Mouse (Mus musculus): Measurements from ENCODE around the gene Adamts3. TPM values are rescaled to one million over a fixed set of nuclear protein-coding genes. Genes with fewer than 3 reads are reported as not detected.

Gene Adamts3
- 3.8 and 4.6 TPM in 2 replicates for polyA plus RNA-seq (2016; fragmentation: Nextera tagmentation; extraction: Ambion mirVana)

DNA sequence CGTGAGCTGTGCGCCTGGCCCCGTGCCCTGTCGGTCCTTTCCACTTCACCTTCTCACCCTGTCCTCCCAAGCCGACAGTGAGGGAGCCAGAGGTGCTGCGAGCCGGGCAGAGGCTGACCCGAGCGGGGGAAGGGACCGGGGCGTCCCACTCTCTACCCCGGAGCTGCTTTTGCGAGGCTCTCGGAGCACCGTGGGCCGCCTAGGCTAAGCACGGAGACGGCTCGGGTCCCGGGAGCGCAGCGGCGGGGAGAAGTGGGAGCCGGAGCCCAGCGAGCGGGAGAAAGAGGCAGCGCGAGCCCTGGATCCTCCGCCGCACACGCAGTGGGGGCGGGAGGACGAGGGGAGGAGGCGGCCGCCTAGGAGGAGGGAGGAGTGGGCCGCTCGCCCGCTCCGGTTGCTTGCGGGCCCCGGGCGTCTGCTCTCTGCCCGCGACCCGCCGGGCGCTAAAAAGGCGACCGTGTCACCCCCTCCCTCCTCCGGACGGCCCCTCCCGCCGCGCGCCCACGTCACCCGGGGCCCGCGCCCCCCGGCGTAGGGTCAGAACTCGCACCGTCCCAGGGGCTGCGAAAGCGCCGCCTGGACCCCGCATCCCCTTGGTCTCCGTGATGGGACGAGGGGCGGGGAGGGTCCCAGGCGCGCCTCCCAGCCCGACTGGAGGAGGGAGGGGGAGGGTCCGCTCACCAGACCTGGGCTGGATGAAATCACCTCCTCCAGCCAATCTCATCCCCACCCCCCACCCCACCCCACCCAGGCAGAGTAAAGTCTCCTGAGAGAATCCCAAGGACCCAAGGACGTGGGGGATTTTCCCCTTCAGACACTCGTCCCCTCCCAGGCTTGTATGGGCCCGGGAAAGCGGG, at the start of gene Adamts3:
Gene Adamts3 (minus strand): TSS at position 284 of the 857 bp plus-strand sequence.
- no peaks in the 10 kb centered on the region; the same call in 1 of the 2 replicates for H3K27me3 ChIP-seq
- peaks cover 5% of the 10 kb centered on the region; the same call in 1 of the 2 replicates for H3K9me3 ChIP-seq (replicated peaks)
- peaks cover 10% of the 10 kb centered on the region; the same call in 1 of the 2 replicates for H3K4me1 ChIP-seq
- H3K36me3 ChIP-seq: no peaks in the 10 kb centered on the region
- ATAC-seq (ENCODE audit: low FRiP score): peak; percentile 88
- peak within 1 kb of the TSS; percentile 78 for H3K4me3 ChIP-seq
- H3K9ac ChIP-seq: peak within 1 kb of the TSS; percentile 82
- H3K27ac ChIP-seq: peak within 1 kb of the TSS; percentile 35; the same call in 1 of the 2 replicates
- H3K4me2 ChIP-seq (replicated peaks): peak within 1 kb of the TSS; percentile 100
- under 1% methylated on average over 35 of the region's 78 CpGs for WGBS

DNA sequence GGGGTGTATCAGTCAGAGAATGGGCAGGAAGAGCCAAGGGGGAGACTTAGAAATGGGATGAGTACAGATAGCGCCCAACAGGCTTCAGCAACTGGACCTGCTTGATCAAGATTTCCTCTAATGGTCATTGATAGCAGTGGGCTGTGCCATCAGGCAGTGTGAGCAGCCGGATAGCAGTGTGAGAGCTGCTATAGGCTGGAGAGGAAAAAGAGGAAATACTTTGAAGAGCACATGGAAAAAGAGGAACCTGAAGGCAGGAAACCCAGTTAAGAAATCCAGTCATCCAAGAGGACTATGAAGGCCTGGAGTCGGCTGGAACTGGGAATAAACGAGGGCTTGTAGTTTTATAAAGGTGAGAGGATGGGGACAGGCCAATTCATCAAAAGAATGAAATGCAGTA, 48.4 kb upstream of the Adamts3 start:
- no peak for ATAC-seq (ENCODE audit: low FRiP score)
- Histone ChIP-seq H3K9ac (no peak overlapping the region), H3K36me3 (no peaks in the 10 kb centered on the region), H3K4me3 (no peak overlapping the region), H3K27ac (no peak overlapping the region), H3K4me2 (replicated peaks) (no peak overlapping the region), H3K4me1 (no peaks in the 10 kb centered on the region), H3K27me3 (no peaks in the 10 kb centered on the region), H3K9me3 (replicated peaks) (no peaks in the 10 kb centered on the region)
- WGBS: 82% methylated on average over 4 of the region's 4 CpGs

DNA sequence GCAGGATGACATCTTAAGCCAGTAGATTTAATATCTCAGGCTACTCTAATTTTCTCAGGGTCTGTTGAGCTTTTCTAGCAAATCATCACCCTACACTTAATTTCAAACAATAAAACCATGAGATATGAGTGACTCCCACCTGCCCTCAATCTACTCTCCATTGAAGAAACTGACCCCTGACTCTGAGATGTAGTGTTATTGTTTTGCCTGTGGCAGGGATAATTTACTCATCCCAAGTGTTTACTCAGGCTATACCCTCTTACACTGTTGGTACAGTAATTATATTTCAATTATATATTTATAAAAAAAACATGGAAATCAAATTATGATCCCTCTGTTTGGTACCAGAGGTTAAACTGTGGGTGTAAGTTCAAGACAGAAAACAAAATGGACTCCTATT, 29.2 kb upstream of the Adamts3 start:
- ATAC-seq (ENCODE audit: low FRiP score): 0 out of 2 replicates have a peak, but pooled peaks have one; percentile 21
- H3K36me3 ChIP-seq: no peaks in the 10 kb centered on the region

DNA sequence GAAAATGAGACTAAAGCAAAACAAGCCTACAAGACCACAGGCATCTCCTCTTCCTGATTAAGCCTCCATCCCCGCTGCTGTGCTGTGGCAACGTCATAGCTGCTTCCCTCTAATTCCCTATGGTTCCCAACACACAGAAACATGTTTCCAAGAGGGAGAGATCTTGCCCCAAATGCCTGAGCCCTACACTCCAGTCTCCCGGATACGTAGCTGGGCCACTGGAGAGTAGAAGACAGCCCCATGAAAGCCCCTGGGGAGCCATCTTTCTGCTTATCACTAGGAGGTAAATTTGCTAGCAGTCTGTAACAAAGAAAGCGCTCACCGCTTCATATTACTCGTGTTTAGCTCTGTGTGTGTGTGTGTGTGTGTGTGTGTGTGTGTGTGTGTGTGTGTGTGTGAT, 28.8 kb upstream of the Adamts3 start:
- Histone ChIP-seq H3K9me3 (replicated peaks) (no peaks in the 10 kb centered on the region), H3K27me3 (no peaks in the 10 kb centered on the region), H3K4me1 (peaks cover 10% of the 10 kb centered on the region), H3K9ac (no peak overlapping the region), H3K4me2 (replicated peaks) (0 out of 2 replicates have a peak overlapping the region, but pooled peaks have one; percentile 8), H3K36me3 (no peaks in the 10 kb centered on the region), H3K27ac (0 out of 2 replicates have a peak overlapping the region, but pooled peaks have one; percentile 24), H3K4me3 (no peak overlapping the region)
- WGBS: 29% methylated on average over 7 of the region's 7 CpGs
- peak; percentile 72; the same call in 1 of the 2 replicates for ATAC-seq (ENCODE audit: low FRiP score)

More for the DNA sequence above, 29.2 kb upstream of the Adamts3 start:
- Histone ChIP-seq H3K4me2 (replicated peaks) (no peak overlapping the region), H3K9me3 (replicated peaks) (no peaks in the 10 kb centered on the region), H3K4me3 (no peak overlapping the region), H3K9ac (no peak overlapping the region), H3K27ac (no peak overlapping the region), H3K27me3 (no peaks in the 10 kb centered on the region), H3K4me1 (peaks cover 6% of the 10 kb centered on the region)

DNA sequence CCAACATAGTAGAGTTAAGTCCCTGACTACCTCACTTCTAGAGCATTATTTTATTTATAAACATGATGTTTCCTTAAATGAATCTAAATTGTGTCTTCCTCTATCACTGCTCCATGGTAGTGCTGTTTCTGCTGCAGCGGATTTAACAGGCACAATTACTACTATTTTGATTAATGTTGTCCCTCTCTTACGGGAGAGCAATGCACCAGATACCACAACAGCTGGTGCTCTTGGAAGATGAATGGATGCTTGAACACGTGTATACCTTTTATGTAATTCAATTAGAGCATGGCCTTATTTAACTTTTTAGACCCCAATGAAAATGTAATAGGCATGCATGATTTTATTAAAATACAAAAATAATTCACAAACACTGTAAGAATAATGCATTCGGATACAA, 28.4 kb upstream of the Adamts3 start:
- H3K4me1 ChIP-seq: peaks cover 11% of the 10 kb centered on the region

DNA sequence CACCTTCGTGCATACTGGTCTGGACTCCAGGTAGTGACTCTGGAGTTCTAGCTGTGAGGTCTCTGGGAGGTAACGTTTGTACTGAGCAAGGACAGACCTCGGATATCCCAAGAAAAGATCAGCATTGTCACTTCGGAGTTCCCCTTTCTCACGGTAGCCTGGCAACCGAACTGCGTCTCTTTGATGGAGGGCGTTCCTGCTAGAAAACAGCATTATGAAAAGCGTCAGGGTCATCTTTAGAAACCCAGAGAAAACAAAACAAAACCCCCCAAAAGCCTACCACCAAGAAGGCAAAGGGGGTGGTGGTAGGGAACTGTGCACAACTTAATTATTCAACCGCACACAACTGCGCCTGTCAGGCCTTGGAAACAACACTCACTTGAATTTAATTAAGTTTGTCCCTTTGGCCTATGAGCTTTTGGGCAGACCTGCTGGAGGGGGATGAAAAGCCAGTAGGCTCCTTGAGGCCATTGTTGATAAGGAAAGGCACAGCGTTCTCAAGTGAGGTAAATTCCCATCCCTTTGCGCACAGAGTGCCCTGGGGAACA, 23.8 kb upstream of the Adamts3 start:
- H3K9ac ChIP-seq: no peak overlapping the region
- peak; percentile 66 for ATAC-seq (ENCODE audit: low FRiP score)
- WGBS: 28% methylated on average over 13 of the region's 13 CpGs

More for the DNA sequence above, 28.4 kb upstream of the Adamts3 start:
- no peak; the same call in 1 of the 2 replicates for ATAC-seq (ENCODE audit: low FRiP score)
- no peak overlapping the region for H3K4me3 ChIP-seq
- H3K27me3 ChIP-seq: no peaks in the 10 kb centered on the region
- no peak overlapping the region for H3K4me2 ChIP-seq (replicated peaks)
- H3K9me3 ChIP-seq (replicated peaks): no peaks in the 10 kb centered on the region
- no peak overlapping the region for H3K27ac ChIP-seq
- no peak overlapping the region for H3K9ac ChIP-seq
- 57% methylated on average over 4 of the region's 4 CpGs for WGBS
- no peaks in the 10 kb centered on the region for H3K36me3 ChIP-seq

DNA sequence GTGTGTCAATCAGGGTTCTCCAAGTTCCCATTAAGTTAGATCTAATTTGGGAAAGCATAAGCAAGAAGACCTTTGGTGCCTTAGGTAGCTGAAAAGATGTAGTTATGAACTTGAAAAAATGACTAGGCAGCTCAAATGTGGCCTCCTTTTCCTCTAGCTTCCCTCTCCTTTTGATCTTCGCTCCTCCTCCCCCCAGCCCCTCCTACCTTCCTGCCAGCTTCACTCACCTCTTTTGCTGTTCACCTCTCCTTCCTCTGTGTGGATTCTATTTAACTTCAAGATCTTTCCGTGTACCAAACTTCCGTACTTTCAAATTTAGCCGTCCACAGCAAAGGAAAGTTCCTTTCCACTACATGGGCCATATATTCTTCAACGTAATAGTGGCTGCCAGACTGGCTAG, 17.9 kb upstream of the Adamts3 start:
- no peak for ATAC-seq (ENCODE audit: low FRiP score)
- H3K27ac ChIP-seq: no peak overlapping the region
- H3K4me1 ChIP-seq: no peaks in the 10 kb centered on the region
- no peaks in the 10 kb centered on the region for H3K36me3 ChIP-seq
- no peak overlapping the region for H3K9ac ChIP-seq
- no peak overlapping the region for H3K4me3 ChIP-seq
- H3K27me3 ChIP-seq: no peaks in the 10 kb centered on the region; the same call in 1 of the 2 replicates
- no peaks in the 10 kb centered on the region for H3K9me3 ChIP-seq (replicated peaks)
- WGBS: 85% methylated on average over 5 of the region's 5 CpGs
- H3K4me2 ChIP-seq (replicated peaks): no peak overlapping the region

More for the DNA sequence above, 23.8 kb upstream of the Adamts3 start:
- Histone ChIP-seq H3K27ac (no peak overlapping the region), H3K27me3 (no peaks in the 10 kb centered on the region; the same call in 1 of the 2 replicates), H3K4me2 (replicated peaks) (no peak overlapping the region), H3K4me3 (no peak overlapping the region), H3K9me3 (replicated peaks) (no peaks in the 10 kb centered on the region), H3K36me3 (no peaks in the 10 kb centered on the region), H3K4me1 (peaks cover 8% of the 10 kb centered on the region)

DNA sequence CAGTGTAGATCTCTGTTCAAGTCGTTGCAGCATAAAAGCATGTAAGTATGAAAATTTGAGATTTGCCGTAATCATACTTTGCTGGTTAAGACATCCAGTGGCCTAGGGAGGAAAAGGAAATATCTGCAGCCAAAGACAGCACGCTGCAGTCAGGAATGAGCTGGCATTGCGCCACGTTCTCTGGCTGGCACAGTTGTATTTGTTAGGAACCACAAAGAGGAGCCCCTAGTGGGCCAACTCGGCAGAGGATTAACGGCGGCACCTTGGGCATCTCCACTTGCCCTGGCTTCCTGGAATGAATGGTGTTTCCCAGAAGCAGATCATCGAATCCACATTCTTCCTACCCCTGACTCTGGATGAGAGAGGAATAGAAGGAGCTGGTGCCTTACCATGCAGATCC, 14.4 kb upstream of the Adamts3 start:
- H3K4me1 ChIP-seq: 0 out of 2 replicates have a peak, but pooled peaks cover 2% of the 10 kb centered on the region
- no peak for ATAC-seq (ENCODE audit: low FRiP score)
- H3K4me3 ChIP-seq: no peak overlapping the region
- no peak overlapping the region for H3K9ac ChIP-seq
- H3K4me2 ChIP-seq (replicated peaks): no peak overlapping the region
- H3K9me3 ChIP-seq (replicated peaks): no peaks in the 10 kb centered on the region
- H3K36me3 ChIP-seq: no peaks in the 10 kb centered on the region
- no peak overlapping the region for H3K27ac ChIP-seq
- 75% methylated on average over 9 of the region's 9 CpGs for WGBS
- no peaks in the 10 kb centered on the region for H3K27me3 ChIP-seq

DNA sequence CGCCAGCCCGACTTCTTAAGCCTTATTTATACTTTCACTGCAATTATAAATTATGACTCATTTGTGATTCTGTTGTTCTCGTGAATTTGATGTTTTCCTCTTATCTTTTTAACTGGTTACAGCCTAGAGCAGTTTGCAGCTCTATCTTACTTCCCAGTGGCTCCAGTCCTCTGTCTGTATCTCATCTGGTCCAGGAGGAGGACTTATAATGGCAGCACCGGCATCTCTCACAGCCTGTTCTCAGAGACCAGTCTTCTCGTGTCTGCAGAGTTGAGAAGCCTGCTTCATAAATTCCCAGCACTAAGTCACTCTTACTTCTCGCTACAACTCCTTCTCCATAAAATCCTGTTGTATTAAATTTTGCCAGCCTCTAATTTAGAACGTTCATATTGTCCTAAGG, 12.4 kb upstream of the Adamts3 start:
- H3K9ac ChIP-seq: no peak overlapping the region
- H3K36me3 ChIP-seq: no peaks in the 10 kb centered on the region
- 86% methylated on average over 7 of the region's 7 CpGs for WGBS
- H3K4me2 ChIP-seq (replicated peaks): no peak overlapping the region
- H3K9me3 ChIP-seq (replicated peaks): no peaks in the 10 kb centered on the region
- no peaks in the 10 kb centered on the region for H3K27me3 ChIP-seq
- no peak overlapping the region for H3K27ac ChIP-seq
- ATAC-seq (ENCODE audit: low FRiP score): no peak
- H3K4me3 ChIP-seq: no peak overlapping the region
- H3K4me1 ChIP-seq: 0 out of 2 replicates have a peak, but pooled peaks cover 2% of the 10 kb centered on the region

DNA sequence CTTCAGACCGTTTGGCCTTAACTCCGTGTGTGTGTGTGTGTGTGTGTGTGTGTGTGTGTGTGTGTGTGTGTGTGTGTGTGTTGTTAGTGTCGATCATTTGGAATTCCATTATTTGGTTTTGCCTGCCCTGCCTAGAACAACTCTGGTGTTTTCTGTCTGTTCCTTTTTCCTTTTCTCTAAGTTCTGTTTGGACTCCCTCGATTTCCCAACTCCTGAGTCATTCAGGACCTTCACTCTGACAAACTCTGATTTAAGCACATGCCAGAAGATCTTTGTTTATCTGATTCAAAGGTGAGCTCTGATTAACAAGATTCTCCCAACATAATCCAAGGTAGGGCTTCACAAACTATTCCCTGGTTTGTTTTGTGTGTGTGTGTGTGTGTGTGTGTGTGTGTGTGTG, 1.9 kb upstream of the Adamts3 start:
- ATAC-seq (ENCODE audit: low FRiP score): no peak
- no peak overlapping the region for H3K27ac ChIP-seq
- H3K4me2 ChIP-seq (replicated peaks): no peak overlapping the region
- H3K4me1 ChIP-seq: peaks cover 10% of the 10 kb centered on the region; the same call in 1 of the 2 replicates
- H3K36me3 ChIP-seq: no peaks in the 10 kb centered on the region
- no peak overlapping the region for H3K4me3 ChIP-seq
- WGBS: 58% methylated on average over 3 of the region's 4 CpGs
- H3K9me3 ChIP-seq (replicated peaks): peaks cover 5% of the 10 kb centered on the region; the same call in 1 of the 2 replicates
- no peak overlapping the region for H3K9ac ChIP-seq
- no peaks in the 10 kb centered on the region; the same call in 1 of the 2 replicates for H3K27me3 ChIP-seq

DNA sequence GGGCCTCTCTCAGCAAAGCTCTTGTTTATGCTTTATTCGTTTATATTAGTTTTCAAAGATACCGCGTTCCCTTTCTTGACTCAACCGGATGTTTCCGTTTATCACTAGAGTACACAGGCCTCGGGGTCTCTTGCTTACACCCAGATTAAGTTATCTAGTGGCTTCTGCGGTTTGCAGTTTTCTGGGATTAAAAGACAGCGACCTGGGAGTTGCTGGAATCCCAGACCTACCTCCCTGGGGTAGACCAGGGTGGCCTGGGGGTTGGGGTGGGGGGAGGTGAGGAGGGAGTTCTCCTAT, 722 bp upstream of the Adamts3 start:
- Histone ChIP-seq H3K27ac (no peak overlapping the region), H3K4me1 (peaks cover 10% of the 10 kb centered on the region; the same call in 1 of the 2 replicates), H3K9ac (peak overlapping the region; percentile 82), H3K4me2 (replicated peaks) (peak overlapping the region; percentile 100), H3K27me3 (no peaks in the 10 kb centered on the region; the same call in 1 of the 2 replicates), H3K4me3 (peak overlapping the region; percentile 78), H3K9me3 (replicated peaks) (peaks cover 5% of the 10 kb centered on the region; the same call in 1 of the 2 replicates), H3K36me3 (no peaks in the 10 kb centered on the region)
- 3% methylated on average over 8 of the region's 8 CpGs for WGBS
- ATAC-seq (ENCODE audit: low FRiP score): no peak

DNA sequence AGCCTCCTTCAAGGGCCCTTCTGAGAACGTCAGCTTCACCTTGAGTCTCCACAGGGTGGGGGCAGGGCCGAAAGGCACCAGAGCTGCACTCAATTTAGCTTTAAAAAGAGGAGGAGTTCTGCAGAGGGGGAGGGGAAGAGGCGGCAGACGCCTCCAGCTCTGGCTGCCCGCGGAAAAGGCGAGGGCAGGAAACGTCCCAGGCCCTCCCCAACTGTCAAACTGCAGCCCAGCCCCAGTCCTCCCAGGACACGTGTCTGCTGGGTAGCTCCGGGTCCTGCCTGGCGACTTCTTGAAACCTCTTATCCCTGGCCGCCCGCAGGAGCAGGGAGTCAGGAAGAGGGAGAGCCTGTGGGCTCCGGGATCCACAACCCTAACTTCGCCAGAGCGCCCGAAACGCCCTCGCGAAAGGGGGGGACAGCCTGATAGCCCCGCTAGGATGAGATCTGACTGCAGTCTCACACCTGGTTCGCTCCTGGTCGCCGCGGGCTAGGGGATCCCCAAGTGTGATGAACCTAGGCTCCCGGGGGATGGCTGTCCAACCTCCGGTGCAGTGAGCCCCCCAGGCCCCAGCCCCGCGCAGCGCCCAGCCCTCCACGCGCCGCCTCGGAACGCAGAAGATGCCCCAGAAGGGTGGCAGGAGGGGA, 921 bp downstream of the Adamts3 start:
- ATAC-seq (ENCODE audit: low FRiP score): peak; percentile 53
- Histone ChIP-seq H3K36me3 (no peaks in the 10 kb centered on the region), H3K27me3 (no peaks in the 10 kb centered on the region; the same call in 1 of the 2 replicates), H3K4me2 (replicated peaks) (peak overlapping the region; percentile 100), H3K4me1 (peaks cover 10% of the 10 kb centered on the region; the same call in 1 of the 2 replicates), H3K27ac (no peak overlapping the region), H3K9ac (peak overlapping the region; percentile 82), H3K9me3 (replicated peaks) (peaks cover 5% of the 10 kb centered on the region; the same call in 1 of the 2 replicates), H3K4me3 (peak overlapping the region; percentile 78)
- WGBS: 1% methylated on average over 35 of the region's 35 CpGs
